Mouse (Mus musculus) hindbrain, embryonic 16.5 days (tissue): ENCODE measurements at regions not wholly inside any gene's neighbourhood (a gene's known extent, or its start where the extent isn't known, plus 50 kb on each side); places are given as distances from the start of the nearest gene placed in this dataset.

ENCODE experiments used
- ATAC-seq: fragments of 200-750 bp; cut with Nextera tagmentation; 2 replicates; pipeline ENCODE4 v1.8.0; 2017; ENCODE audit warnings: moderate TSS enrichment, moderate library complexity
- H3K27ac ChIP-seq: fragments of 300-500 bp; sonication (generic); 2 replicates; pipeline ENCODE4 v1.5.1; 2014; ENCODE audit warnings: low read depth, mild to moderate bottlenecking, control low read depth, low read length, moderate library complexity
- H3K27me3 ChIP-seq: fragments of 300-500 bp; sonication (generic); replicated peaks from 2 replicates; pipeline ENCODE4 v1.6.1; 2014; ENCODE audit warnings: low read length; ENCODE audit not compliant: control insufficient read depth, insufficient read depth
- H3K36me3 ChIP-seq: fragments of 300-500 bp; sonication (generic); 2 replicates; pipeline ENCODE4 v1.6.1; 2014; ENCODE audit warnings: mild to moderate bottlenecking, low read length, moderate library complexity, mixed read lengths; ENCODE audit not compliant: control insufficient read depth, insufficient read depth
- H3K4me1 ChIP-seq: fragments of 300-500 bp; sonication (generic); 2 replicates; pipeline ENCODE4 v1.6.1; 2014; ENCODE audit warnings: low read depth, low read length; ENCODE audit not compliant: control insufficient read depth, insufficient read depth
- H3K4me2 ChIP-seq: fragments of 300-500 bp; sonication (generic); 2 replicates; pipeline ENCODE4 v1.6.1; 2014; ENCODE audit warnings: mild to moderate bottlenecking, low read length, control low read depth, moderate library complexity
- H3K4me3 ChIP-seq: fragments of 300-500 bp; sonication (generic); 2 replicates; pipeline ENCODE4 v1.5.1; 2014; ENCODE audit warnings: mild to moderate bottlenecking, low read length, control low read depth, moderate library complexity
- H3K9ac ChIP-seq: fragments of 300-500 bp; sonication (generic); 2 replicates; pipeline ENCODE4 v1.6.1; 2014; ENCODE audit warnings: low read depth, mild to moderate bottlenecking, control low read depth, low read length, moderate library complexity
- H3K9me3 ChIP-seq: fragments of 300-500 bp; sonication (generic); 2 replicates; pipeline ENCODE4 v1.6.1; 2014; ENCODE audit warnings: mild to moderate bottlenecking, low read length, moderate library complexity; ENCODE audit not compliant: control insufficient read depth
- WGBS: fragments of 180-500 bp; shearing (Covaris S2); extraction: QIAGEN DNeasy Blood & Tissue Kit; methylation state at CpG from one replicate; pipeline ENCODE4 v1.1.7; 2014; 5-methylcytosine and 5-hydroxymethylcytosine counted together

DNA sequence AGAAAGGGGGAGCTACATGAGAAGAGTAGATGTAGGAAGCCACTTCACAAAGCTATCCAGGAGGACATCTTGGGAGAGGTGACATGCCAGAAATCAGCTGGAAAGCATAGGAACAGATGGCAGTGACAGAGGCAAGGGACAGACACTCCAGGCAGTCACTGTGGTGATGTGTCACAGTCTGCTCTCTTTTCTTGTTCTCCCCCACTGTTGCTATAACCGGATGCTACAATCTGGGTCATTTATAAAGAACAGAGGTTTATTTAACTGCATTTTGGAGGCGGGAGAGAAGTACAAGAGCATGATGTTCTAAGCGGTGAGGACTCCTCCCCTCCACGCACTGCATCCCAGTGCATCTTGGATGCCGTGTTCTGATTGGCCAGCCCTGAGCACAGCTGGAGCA is 133.8 kb upstream of the Med13l start:
- Histone ChIP-seq H3K4me2 (no peak overlapping the region), H3K9ac (no peak overlapping the region), H3K4me1 (peaks cover 12% of the 10 kb centered on the region), H3K9me3 (no peaks in the 10 kb centered on the region), H3K36me3 (no peaks in the 10 kb centered on the region), H3K27me3 (no peaks in the 10 kb centered on the region), H3K27ac (no peak overlapping the region), H3K4me3 (no peak overlapping the region)
- no peak for ATAC-seq
- WGBS: 69% methylated on average over 5 of the region's 5 CpGs

GRCm38 (mm10) chr5:118428323-118429095 is 132.0 kb upstream of the Med13l start:
- Histone ChIP-seq H3K9ac (no peak overlapping the region), H3K27ac (no peak overlapping the region), H3K27me3 (no peaks in the 10 kb centered on the region), H3K4me1 (no peaks in the 10 kb centered on the region), H3K4me3 (no peak overlapping the region), H3K36me3 (no peaks in the 10 kb centered on the region), H3K9me3 (no peaks in the 10 kb centered on the region), H3K4me2 (no peak overlapping the region)
- 81% methylated on average over 18 of the region's 18 CpGs for WGBS
- no peak for ATAC-seq

DNA sequence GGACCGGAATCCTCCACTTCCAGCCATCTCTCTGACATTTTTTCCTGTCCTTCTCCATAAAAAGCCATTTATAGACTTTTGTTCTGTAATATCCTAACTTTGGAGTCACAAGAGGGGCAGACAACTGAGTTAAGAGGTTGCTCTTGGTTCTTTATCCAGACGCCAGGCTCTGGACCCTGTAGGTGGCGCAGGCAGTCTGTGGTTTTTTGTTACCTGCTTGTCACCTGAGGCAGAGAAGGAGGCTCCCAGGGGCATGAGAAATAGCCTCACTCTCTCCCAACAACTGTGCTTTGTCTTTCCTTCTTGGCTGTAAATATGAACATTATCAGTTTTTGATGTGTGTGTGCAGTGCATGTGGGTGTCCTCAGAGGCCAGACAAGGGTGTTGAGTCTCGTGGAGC is 126.9 kb upstream of the Med13l start:
- ATAC-seq: no peak
- WGBS: 77% methylated on average over 4 of the region's 4 CpGs
- H3K27me3 ChIP-seq: peaks cover 9% of the 10 kb centered on the region
- H3K4me2 ChIP-seq: no peak overlapping the region
- peaks cover 4% of the 10 kb centered on the region for H3K4me1 ChIP-seq
- H3K27ac ChIP-seq: no peak overlapping the region
- H3K9ac ChIP-seq: no peak overlapping the region
- H3K36me3 ChIP-seq: no peaks in the 10 kb centered on the region
- H3K4me3 ChIP-seq: no peak overlapping the region
- no peaks in the 10 kb centered on the region for H3K9me3 ChIP-seq

- 20% methylated on average over 20 of the region's 20 CpGs for WGBS
- Histone ChIP-seq H3K4me2 (no peak overlapping the region), H3K27ac (no peak overlapping the region)
Observed at GRCm38 (mm10) chr5:118434718-118435555, 125.5 kb upstream of the Med13l start.

DNA sequence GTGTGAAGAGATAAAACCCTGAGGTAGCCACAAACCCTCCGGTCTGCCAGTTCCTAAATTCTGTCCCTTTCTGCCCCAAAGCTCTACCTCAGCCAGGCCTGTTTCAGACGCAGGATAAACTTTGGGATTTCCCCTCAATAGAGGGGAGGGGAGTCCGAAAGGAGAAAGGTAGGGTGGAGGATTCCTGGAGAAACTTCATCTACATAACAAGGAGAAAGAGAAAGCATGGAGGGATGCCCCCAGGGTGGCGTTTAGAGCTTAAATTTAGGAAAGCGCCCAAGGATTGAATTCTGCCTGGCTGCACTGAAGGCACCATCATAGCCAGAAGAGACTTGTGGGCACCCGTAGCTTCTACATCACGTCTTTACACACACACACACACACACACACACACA is 124.9 kb upstream of the Med13l start:
- WGBS: 33% methylated on average over 7 of the region's 7 CpGs
- H3K4me1 ChIP-seq: peaks cover 4% of the 10 kb centered on the region
- H3K4me3 ChIP-seq: no peak overlapping the region
- no peaks in the 10 kb centered on the region for H3K9me3 ChIP-seq
- H3K27me3 ChIP-seq: peaks cover 9% of the 10 kb centered on the region
- no peaks in the 10 kb centered on the region for H3K36me3 ChIP-seq
- no peak overlapping the region for H3K9ac ChIP-seq
- no peak overlapping the region for H3K27ac ChIP-seq
- no peak overlapping the region for H3K4me2 ChIP-seq
- no peak for ATAC-seq

More at GRCm38 (mm10) chr5:118434718-118435555, 125.5 kb upstream of the Med13l start:
- peaks cover 9% of the 10 kb centered on the region for H3K27me3 ChIP-seq
- H3K36me3 ChIP-seq: no peaks in the 10 kb centered on the region
- peaks cover 4% of the 10 kb centered on the region for H3K4me1 ChIP-seq
- no peaks in the 10 kb centered on the region for H3K9me3 ChIP-seq
- no peak for ATAC-seq
- no peak overlapping the region for H3K4me3 ChIP-seq
- H3K9ac ChIP-seq: no peak overlapping the region

DNA sequence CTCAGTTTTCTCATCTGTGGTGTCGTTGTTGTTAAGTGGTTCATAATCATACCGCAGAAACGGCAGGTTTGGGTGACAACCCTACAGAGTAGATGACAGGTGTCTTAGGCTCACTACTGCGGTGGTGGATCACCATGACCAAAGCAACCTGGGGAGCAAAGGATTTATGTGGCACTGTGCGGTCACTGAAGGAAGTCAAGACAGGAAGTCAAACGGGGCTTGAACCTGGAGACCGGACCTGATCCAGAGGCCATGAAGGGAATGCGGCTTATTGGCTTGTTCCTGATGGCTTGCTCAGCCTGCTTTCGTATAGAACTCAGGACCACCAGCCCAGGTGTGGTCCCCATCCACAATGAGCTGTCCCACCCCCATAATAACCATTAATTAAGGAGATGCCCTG is 124.4 kb upstream of the Med13l start:
- Histone ChIP-seq H3K4me3 (no peak overlapping the region), H3K4me2 (no peak overlapping the region), H3K9ac (no peak overlapping the region), H3K27ac (no peak overlapping the region), H3K4me1 (peaks cover 4% of the 10 kb centered on the region), H3K9me3 (no peaks in the 10 kb centered on the region), H3K36me3 (no peaks in the 10 kb centered on the region), H3K27me3 (peaks cover 9% of the 10 kb centered on the region)
- 21% methylated on average over 9 of the region's 9 CpGs for WGBS
- no peak for ATAC-seq

- Histone ChIP-seq H3K9me3 (no peaks in the 10 kb centered on the region), H3K4me3 (no peak overlapping the region), H3K27me3 (peaks cover 9% of the 10 kb centered on the region), H3K27ac (no peak overlapping the region), H3K9ac (no peak overlapping the region), H3K36me3 (no peaks in the 10 kb centered on the region), H3K4me1 (peaks cover 4% of the 10 kb centered on the region), H3K4me2 (0 out of 2 replicates have a peak overlapping the region, but pooled peaks have one; percentile 3)
- WGBS: 7% methylated on average over 22 of the region's 22 CpGs
- no peak for ATAC-seq
Observed at GRCm38 (mm10) chr5:118436474-118437306, 123.8 kb upstream of the Med13l start.

DNA sequence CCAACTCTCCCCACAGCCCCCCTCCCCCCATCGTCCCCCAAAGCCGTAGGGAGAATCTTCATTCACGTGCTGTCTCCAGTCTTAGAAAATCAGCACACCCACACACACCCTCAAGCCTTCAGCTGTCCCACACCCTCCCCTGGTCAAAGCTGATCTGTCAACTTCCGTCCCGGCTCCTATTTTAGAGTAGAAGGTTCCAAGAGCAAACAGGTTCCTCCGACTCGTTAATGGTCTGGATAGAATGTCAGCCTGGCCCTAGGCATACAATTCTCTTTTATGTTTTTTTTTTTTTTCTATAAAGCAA is 123.2 kb upstream of the Med13l start:
- WGBS: 22% methylated on average over 7 of the region's 7 CpGs
- H3K36me3 ChIP-seq: no peaks in the 10 kb centered on the region
- H3K4me2 ChIP-seq: no peak overlapping the region
- H3K4me3 ChIP-seq: no peak overlapping the region
- peaks cover 4% of the 10 kb centered on the region for H3K4me1 ChIP-seq
- H3K27me3 ChIP-seq: peaks cover 9% of the 10 kb centered on the region
- ATAC-seq: no peak
- H3K27ac ChIP-seq: no peak overlapping the region
- H3K9ac ChIP-seq: no peak overlapping the region
- H3K9me3 ChIP-seq: no peaks in the 10 kb centered on the region

GRCm38 (mm10) chr5:118438016-118438415 is 122.5 kb upstream of the Med13l start:
- WGBS: 32% methylated on average over 6 of the region's 6 CpGs
- H3K9ac ChIP-seq: no peak overlapping the region
- no peaks in the 10 kb centered on the region for H3K9me3 ChIP-seq
- peaks cover 4% of the 10 kb centered on the region for H3K4me1 ChIP-seq
- H3K27ac ChIP-seq: no peak overlapping the region
- no peaks in the 10 kb centered on the region for H3K36me3 ChIP-seq
- H3K4me2 ChIP-seq: no peak overlapping the region
- H3K4me3 ChIP-seq: no peak overlapping the region
- peaks cover 9% of the 10 kb centered on the region for H3K27me3 ChIP-seq
- ATAC-seq: no peak
